Mouse (Mus musculus) cerebellum, adult (tissue): Measurements from ENCODE around the gene Ifitm3.
"Not testable (repeated sequence)": the region's sequence is repeated elsewhere in the genome, so short reads cannot be mapped to it uniquely, and the experiment has no call there.

Experiments
- ATAC-seq: cut with Nextera tagmentation; 2 replicates; pipeline ENCODE4 v1.9.2; 2017; ENCODE audit warnings: mild to moderate bottlenecking, moderate library complexity, mixed read lengths; ENCODE audit not compliant: insufficient number of reproducible peaks, low FRiP score, low TSS enrichment

The Ifitm3 gene

DNA sequence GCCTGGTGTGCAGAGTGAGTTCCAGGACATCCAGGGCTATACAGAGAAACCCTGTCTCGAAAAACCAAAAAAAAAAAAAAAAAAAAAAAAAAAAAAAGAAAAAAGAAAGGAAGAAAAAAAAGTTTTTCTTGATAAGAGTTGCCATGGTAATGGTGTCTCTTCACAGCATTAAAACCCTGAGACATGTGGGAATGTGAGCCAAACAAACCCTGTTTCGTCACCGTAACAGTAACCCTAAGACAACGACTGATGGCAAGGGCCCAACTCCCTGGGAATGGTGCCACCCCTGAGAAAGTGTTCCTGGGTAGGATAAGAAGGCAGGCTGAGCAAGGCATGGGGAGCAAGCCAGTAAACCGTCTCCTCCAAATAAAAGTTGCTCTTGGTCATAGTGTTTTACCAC, 3.7 kb downstream of the Ifitm3 start:
- no peak for ATAC-seq

DNA sequence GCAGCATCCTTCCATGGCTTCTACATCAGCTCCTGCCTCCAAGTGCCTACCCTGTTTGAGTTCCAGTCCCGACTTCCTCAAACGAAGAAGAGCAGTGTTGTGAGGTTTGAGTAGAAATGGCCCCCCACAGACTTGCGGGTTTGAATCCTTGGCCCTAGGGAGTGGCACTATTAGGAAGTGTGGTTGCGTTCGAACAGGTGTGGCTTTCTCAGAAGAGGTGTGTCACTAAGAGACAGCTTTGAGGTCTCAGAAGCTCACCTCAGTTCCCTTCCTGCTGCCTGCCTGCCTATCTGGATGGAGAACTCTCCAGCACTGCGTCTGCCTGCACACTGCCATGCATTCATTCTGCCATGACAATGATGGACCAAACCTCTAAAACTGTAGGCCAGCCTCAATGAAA, 4.1 kb downstream of the Ifitm3 start:
- no peak for ATAC-seq

DNA sequence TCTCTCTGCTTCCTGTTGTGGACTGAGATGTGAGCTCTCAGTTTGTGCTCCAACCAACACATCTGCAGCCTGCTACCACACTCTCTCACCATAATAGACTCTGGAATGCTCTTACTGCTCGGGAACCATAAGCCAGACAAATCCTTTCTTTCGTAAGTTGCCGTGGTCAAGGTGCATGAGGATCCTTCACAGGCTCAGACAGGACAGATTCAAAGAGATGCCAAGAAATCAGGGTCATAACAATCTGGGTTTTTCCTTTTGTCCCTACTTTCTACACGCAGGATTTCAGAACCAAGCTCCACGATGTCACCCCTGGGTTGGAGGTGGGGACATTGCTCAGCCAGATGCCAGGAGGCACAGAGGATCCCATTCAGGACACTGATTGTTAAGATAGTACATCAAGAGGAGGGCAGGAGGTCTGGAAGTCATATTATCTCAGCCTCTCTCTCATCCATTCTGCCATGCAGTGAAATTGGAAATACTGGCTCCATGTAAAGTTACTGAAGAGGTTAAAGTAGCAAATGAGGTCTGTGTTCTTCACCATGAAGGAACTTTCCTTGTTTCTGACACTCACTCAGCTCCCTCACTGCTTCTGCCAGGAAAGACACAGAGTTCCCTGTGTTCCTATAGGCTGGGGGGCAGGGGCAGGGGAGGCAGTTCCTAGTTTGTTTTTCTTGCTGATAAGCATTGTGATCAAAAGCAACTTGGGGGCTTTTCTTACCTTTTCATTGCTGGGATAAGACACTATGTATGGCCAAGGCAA, 7.1 kb downstream of the Ifitm3 start:
- ATAC-seq: no peak

DNA sequence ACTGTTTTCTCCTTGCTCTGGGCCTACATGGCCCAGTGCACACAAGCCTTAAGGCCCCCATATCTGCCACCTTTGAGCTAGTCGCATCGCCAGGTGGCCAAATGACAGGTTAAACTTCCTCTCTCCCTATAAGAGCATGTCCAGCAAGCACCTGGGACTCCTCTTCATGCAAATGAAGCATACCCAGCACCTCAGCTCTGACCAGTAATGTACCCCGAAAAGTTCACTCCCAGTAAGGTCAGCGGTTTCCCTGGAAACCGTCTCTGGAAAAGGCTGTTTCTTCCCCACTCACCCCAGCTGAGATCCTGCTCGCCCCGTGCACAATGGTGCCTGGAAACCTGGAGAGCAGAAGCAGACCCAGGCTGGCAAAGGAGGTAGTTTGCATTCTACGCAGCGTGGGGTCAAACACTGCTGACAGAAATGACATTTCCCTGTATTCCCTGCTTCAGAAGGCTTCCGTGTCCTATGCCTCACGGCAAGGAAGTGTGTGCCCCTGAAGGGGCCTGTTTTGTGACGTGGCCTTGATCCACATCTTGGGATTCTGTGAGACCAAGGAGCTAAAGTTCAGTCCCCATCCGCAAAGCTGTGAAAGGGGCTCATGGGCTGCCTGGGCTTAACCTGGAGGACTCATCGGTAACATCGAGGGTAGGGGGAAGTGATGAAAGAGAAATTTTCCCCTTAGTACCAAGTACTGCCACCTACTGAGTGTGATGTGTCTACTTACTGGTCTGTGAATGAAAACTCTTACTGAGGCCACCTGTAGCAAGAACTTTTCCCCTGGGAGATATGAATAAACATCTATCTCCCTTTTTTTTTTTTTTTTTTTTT, 9.5 kb downstream of the Ifitm3 start:
- ATAC-seq: no peak

DNA sequence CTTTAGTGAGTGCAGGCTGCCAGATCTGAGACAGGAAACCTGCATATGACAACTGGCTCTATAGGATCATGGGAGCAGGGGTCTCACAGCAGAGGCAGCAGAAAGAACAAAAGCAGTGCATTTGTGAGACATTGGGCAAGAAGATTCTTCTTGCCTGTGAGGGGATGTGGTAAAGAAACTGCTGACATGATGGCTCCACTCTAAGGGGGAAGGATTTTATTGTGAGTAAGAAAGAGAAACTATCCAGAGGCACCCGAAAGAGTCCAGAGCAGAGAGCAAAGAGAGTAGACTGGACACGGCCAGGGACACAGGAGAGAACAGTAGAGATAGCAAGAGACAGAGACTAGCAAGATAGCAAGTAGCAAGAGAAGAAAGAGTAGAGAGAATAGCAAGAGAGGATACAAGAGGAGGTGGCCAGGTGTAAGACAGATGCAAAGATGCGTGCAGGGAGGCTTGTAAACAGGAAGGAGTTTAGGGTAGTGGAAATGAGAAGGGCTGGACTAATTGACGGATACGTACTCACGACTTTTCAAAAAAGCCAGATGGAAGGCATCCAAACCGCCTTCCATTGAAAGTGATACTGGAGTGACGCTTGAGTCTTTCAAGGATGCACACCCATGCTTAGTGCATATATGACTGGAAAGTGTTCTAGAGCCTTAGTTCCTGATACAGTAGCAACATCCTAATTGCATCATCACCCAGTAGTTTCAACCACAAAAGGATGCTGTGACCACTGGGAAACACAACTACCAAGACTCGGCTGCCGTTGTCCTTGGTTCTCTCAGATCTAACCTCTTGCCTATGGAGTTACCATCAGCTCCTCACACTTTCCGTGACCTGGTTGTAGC, 11.5 kb downstream of the Ifitm3 start:
- no peak for ATAC-seq

DNA sequence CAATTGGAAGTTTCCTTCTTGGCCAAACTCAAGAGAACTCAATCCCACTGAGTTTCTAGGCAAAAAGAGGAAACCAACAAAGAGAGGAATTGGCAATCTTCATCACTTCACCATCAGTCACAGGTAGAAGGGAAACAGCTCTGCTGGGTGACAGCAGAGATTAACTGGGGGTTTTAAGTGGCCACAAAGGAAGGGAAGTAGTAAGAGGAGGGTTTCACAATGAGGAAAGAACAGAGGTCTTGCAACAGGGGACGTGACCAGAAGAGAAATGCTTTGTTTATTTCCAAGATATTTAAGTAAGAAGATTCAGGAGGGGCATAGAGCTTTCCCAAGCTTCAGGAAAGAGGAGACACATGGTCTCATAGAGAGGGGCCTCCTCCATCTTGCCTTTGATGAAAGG, 12.8 kb downstream of the Ifitm3 start:
- no peak for ATAC-seq

DNA sequence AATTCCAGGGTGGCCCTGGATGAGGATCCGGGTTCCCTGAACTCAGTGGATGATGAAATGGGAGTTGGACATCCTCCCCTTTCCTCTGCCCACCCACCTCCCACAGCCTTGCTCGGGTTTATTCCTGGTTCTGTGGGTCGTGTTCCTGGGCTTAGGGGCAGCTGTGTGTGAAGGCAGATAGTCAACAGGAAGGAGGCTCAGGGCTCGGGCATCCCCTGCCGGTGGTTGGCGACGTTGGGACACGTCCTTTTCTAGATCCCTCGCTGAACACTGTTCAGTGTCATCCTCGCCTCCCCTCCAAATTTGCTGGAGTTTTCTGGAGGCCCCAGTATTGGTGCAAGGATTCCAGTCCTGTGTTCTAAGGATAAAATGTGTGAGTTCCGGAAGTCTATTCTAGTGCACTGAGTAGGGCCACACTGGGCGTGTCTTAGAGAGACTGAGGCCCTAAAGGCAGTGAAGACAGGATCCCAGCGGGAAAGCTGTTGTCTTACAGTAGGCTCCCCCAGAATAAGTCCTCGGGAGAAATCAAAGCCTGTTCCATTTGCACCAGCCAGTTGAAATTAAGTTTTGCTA, 19.4 kb downstream of the Ifitm3 start:
- no peak for ATAC-seq

DNA sequence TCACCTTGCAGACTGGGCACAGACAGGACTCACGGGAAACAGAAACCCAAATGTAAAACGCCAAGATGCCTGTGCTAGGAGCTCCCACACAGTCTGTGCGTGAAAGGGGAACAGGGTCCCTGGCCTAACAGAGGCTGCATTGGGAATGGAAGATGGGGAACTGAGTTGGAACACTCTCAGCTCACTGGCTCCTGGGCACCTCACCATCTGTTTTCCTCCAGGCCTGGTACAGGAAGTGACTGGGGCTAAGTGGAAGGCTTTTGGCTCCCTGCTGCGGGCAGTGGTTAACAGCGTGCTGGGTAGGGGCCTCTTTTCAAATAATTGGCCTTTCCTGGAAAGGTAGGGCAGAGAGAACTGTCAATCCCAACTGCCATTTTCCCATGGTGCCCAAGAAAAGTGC, 19.9 kb downstream of the Ifitm3 start:
- ATAC-seq: no peak

DNA sequence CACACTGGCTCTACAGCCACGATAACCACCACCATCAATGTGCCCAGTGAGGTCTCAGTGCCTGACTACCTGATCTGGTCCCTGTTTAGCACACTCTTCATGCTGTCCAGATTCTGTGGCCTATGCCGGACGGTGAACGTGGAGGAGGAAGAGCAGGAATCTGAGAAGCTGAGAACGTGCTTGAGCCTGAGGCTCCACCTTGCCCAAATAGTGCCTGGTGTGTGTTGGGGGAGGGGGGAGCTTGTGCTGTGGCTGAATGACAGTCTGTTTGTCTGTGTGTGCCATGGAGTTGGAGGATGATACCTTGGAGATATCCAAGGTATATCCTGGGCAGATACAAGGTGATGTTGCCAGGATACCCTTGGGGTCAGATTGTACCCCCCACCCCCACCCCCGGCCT, 20.4 kb downstream of the Ifitm3 start:
- no peak for ATAC-seq

DNA sequence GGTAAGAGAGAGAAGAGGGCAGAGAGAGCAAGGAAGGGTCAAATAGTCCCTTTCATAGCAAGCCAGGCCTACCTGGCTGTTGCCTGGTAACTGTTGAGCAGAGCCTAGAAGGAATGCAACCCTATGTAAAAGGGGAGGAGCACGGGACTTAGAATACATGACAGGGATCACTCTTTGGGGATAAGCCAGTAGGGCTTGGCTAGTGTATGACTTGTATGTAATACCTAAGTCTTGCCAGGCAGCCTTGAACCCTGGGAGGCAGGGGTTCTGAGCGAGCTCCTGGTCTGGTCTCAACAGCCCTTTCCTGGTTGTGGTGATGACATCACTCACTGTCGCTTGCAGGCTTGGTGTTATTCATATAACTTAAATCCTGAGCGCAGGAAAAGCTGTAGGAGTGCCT, 21.5 kb downstream of the Ifitm3 start:
- no peak for ATAC-seq

DNA sequence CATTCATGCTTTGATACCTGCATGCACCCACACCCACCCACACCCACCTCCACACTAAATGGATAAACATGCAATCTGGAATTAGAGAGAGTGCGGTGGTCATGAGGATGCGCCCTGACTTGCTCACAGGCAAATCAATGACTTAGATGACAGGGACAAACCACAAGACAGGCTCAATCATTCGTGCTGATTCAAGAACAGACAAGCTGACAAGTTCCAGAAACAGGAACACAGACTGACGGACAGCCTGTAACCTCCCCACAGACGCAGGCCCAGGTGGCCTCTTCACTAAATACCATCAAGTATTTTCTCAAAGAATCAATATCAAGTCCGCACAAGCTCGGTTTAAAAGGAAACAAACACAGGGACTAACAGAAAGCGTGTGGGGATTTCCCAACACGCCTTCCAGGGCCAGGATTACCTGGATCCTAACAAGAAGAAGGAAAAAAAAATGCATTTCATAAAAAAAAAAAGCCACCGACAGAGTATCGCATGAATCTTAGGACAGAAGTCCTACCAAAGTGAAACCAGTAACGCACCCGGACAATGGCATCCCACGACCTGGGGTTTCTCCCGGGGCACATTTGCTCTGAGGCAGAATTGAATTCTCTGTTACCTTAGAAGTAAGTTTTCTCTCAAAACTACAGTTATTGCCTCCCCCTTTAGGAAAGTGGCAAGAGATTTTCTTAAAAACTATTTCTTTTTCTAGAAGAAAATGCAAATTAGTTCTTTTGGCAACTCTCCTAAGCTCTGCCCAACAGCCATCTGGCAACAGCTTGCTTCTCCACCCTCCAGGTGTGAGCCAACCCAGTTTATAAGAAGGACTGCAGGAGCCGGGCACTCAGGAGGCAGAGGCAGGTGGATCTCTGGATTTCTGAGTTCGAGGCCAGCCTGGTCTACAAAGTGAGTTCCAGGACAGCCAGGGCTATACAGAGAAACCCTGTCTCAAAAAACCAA, 23.1 kb downstream of the Ifitm3 start:
- ATAC-seq: no peak

DNA sequence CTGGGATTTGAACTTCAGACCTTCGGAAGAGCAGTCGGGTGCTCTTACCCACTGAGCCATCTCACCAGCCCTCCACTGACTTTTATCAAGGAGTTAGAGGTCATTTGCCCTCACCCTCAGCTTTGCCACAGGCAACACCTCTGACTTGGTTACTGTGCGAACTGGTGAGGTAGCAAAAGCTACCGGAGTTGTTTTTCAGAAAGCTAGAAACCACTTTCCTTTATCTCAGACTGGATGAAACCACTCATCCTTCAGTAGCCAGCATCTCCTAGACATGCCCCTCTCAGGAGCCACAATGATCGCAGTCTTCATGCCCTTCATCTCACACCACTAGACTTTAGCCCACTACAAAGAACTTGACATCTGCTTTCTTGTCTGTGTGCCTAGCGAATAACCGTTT, 27.6 kb downstream of the Ifitm3 start:
- ATAC-seq: no peak

DNA sequence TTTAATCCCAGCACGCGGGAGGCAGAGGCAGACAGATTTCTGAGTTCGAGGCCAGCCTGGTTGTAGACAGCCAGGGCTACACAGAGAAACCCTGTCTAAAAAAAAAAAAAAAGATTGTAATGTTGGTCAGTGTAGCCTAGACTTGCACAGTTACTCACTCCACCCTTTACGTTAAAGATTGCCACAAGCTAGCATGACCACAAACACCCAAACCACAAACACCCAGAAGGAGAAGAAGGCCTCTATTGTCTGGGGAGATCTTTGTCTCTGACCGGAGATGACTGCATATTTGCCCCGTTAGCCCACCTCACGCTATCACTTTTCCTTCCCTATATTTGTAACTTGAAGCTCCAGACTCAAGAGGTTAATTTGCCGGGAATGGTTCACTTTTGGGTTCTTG, 28.9 kb downstream of the Ifitm3 start:
- no peak for ATAC-seq

DNA sequence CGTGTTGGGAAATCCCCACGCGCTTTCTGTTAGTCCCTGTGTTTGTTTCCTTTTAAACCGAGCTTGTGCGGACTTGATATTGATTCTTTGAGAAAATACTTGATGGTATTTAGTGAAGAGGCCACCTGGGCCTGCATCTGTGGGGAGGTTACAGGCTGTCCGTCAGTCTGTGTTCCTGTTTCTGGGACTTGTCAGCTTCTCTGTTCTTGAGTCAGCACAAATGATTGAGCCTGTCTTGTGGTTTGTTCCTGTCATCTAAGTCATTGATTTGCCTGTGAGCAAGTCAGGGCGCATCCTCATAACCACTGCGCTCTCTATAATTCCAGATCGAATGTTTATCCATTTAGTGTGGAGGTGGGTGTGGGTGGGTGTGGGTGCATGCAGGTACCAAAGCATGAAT, 33.9 kb downstream of the Ifitm3 start:
- ATAC-seq: not testable (repeated sequence)

DNA sequence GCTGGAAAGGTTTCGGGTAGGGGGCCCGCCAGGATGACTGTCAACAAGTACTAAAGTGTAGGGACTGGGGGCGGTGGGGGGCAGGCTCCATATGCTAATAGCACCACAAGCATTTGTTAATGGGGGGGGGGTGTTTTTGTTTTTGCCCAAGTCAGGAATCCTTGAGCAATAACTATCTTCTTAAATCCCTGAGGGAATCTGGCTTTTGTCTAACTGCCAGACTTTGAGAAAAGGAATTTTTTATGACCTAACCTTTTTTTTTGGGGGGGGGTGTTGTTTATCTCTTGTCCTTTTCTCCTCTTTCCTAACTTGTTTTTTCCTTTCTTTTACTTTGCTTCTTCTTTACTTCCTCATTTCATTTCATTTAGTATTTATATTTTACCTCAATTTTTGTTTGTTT, 35.1 kb downstream of the Ifitm3 start:
- ATAC-seq: no peak

DNA sequence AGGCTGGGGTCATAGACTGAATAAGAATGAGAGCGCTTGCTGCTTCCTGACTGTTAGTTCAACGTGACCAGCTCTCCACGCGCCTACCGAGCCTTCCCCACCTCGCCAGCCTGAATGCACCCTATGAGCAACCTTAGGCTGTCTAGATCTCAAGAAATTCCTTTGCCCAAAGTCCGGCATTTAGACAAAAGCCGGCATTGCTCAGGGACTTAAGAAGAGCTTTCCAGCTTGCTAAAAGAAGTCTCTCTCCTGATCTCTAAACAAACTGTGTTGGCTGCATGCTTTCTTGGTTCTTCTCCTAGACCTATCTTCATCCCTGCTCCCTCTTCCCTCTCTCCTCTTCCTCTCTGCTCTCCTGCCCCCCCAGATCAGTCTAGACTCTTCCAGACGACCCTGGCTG, 35.6 kb downstream of the Ifitm3 start:
- ATAC-seq: no peak

DNA sequence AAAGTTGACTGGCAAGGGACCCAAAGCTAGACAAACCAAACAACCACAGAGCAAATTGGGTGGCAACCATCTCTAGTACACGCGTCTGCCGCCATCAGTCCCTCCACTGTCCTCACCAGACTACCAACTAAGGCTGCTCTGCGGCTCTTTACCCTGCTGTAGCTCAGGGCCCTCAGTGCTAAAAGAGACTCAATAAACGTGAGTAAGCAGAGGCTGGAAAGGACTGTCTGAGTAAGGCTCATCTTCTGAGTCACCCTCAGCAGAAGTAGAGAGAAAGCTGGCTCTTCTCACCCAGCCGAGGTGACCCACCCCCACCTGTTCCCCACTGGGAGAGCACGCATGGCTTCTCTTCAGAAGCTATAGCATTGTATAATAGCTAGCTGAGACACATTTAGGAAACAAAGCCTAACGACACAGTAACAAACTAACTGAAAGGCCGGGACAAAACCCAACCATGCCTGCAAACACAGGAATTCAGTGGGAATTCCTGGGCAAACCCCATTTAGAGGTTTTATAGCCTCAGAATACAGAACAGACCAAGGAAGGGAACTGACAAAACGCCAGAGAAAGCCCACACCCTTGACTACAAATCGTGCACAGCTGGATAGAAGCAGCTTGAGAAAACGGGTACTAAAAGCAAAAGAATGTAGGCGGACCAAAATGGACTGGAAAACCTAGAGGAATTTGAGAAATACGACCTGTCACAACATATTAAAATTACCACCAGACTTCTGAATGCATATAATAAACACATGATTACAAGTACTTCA, 37.0 kb downstream of the Ifitm3 start:
- ATAC-seq: no peak

DNA sequence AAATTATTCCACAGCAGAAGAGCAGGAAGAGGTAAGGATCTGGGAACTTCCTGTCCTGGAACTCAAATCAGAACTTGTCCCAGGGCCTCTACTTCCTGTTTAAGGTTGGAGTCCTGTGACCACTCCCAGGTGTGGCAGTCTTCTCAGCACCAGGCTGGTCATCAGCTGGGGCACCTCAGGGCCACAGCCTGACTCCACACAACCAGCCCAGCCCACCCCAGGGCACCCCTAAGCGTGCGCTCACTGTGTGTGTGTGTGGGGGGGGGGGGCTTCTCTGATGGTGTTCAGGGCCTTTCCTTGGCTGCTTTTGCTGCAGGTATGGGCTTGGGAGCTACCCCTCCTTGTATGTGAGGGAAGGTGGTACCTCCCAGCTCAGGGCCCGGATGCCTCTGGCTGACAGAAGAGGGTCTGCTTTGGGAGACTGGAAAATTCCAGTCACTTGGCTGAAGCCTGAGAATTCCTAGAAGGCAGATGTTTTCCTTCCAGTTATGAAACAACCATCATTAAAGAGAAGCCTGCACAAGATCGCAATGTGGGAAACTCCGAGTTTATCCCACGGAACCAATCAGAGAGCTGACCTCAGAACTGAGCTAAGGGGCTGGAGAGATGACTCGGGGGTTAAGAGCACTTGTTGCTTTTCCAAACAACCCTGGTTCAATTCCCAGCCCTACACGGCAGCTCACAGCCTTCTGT, 38.9 kb downstream of the Ifitm3 start:
- ATAC-seq: no peak
